Mouse (Mus musculus): ENCODE data around the gene Ftl1. TPM values are rescaled to one million over a fixed set of nuclear protein-coding genes. Genes with fewer than 3 reads are reported as not detected.
"Not testable (repeated sequence)": the region's sequence is repeated elsewhere in the genome, so short reads cannot be mapped to it uniquely, and the experiment has no call there.

Ftl1 gene
- 100 to 1,000 TPM; 206 to 283 (median 229) TPM for total RNA-seq (2022)

GRCm38 (mm10) chr7:45459564-45460140 is at the start of gene Ftl1:
Ftl1 (minus strand) TSS chr7:45459884.
- peak; percentile 97 to 98 for DNase-seq (ENCODE audit: low spot score in 2 of 2)

GRCm38 (mm10) chr7:45509181-45509882 is 49.6 kb upstream of the Ftl1 start:
- DNase-seq (ENCODE audit: low spot score in 2 of 2): no peak

GRCm38 (mm10) chr7:45508561-45508960 is 48.9 kb upstream of the Ftl1 start:
- no peak for DNase-seq (ENCODE audit: low spot score in 2 of 2)

- no peak for DNase-seq (ENCODE audit: low spot score in 2 of 2)
Observed at GRCm38 (mm10) chr7:45507583-45507982, 47.9 kb upstream of the Ftl1 start.

- no peak for DNase-seq (ENCODE audit: low spot score in 2 of 2)
Observed at GRCm38 (mm10) chr7:45498427-45498826, 38.7 kb upstream of the Ftl1 start.

- no peak for DNase-seq (ENCODE audit: low spot score in 2 of 2)
Observed at GRCm38 (mm10) chr7:45494548-45494947, 34.9 kb upstream of the Ftl1 start.

- no peak for DNase-seq (ENCODE audit: low spot score in 2 of 2)
Observed at GRCm38 (mm10) chr7:45492951-45493350, 33.3 kb upstream of the Ftl1 start.

- no peak for DNase-seq (ENCODE audit: low spot score in 2 of 2)
Observed at GRCm38 (mm10) chr7:45492225-45492844, 32.7 kb upstream of the Ftl1 start.

- no peak for DNase-seq (ENCODE audit: low spot score in 2 of 2)
Observed at GRCm38 (mm10) chr7:45491264-45491663, 31.6 kb upstream of the Ftl1 start.

- DNase-seq (ENCODE audit: low spot score in 2 of 2): no peak
Observed at GRCm38 (mm10) chr7:45490822-45491221, 31.1 kb upstream of the Ftl1 start.

- no peak for DNase-seq (ENCODE audit: low spot score in 2 of 2)
Observed at GRCm38 (mm10) chr7:45489578-45489977, 29.9 kb upstream of the Ftl1 start.

GRCm38 (mm10) chr7:45488293-45489204 is 28.9 kb upstream of the Ftl1 start, which contains the start of gene Dhdh:
Dhdh (minus strand) TSS chr7:45488805.
- no peak for DNase-seq (ENCODE audit: low spot score in 2 of 2)

- DNase-seq (ENCODE audit: low spot score in 2 of 2): no peak
Observed at GRCm38 (mm10) chr7:45487861-45488292, 28.2 kb upstream of the Ftl1 start.

GRCm38 (mm10) chr7:45486761-45487415 is 27.2 kb upstream of the Ftl1 start, which contains the start of gene Gm45808:
Gm45808 (minus strand) TSS chr7:45486811.
- no peak for DNase-seq (ENCODE audit: low spot score in 2 of 2)

- no peak for DNase-seq (ENCODE audit: low spot score in 2 of 2)
Observed at GRCm38 (mm10) chr7:45486158-45486557, 26.5 kb upstream of the Ftl1 start.

- not testable (repeated sequence) for DNase-seq (ENCODE audit: low spot score in 2 of 2)
Observed at GRCm38 (mm10) chr7:45484985-45485384, 25.3 kb upstream of the Ftl1 start.

GRCm38 (mm10) chr7:45482166-45482565 is 22.5 kb upstream of the Ftl1 start:
- no peak for DNase-seq (ENCODE audit: low spot score in 2 of 2)

GRCm38 (mm10) chr7:45481374-45481927 is 21.8 kb upstream of the Ftl1 start, which contains the start of gene Tulp2:
Tulp2 (plus strand) TSS chr7:45481877.
- peak in 1 of 2 experiments; percentile 67 for DNase-seq (ENCODE audit: low spot score in 2 of 2)

GRCm38 (mm10) chr7:45480310-45480709 is 20.6 kb upstream of the Ftl1 start:
- not testable (repeated sequence) for DNase-seq (ENCODE audit: low spot score in 2 of 2)

GRCm38 (mm10) chr7:45478774-45479173 is 19.1 kb upstream of the Ftl1 start:
- DNase-seq (ENCODE audit: low spot score in 2 of 2): no peak
